Mouse (Mus musculus) myocyte (in vitro differentiated cells): ENCODE measurements around the gene Gcdh.

Experiments used
- MAX ChIP-seq: IDR thresholded peaks from one replicate; pipeline ENCODE4 v1.6.1; 2011; ENCODE audit warnings: low read depth, mild to moderate bottlenecking, control low read depth
- MYOD1 ChIP-seq, 3 experiments: IDR thresholded peaks; one replicate each; pipeline ENCODE4 v1.6.1; 2011; ENCODE audit warnings: control low read depth in 2 of 3, low read depth in 2 of 3, mild to moderate bottlenecking in 2 of 3, moderate library complexity in 1 of 3; ENCODE audit not compliant: insufficient read length in 2 of 3, control insufficient read depth in 1 of 3
- POLR2A ChIP-seq: IDR thresholded peaks from one replicate; pipeline ENCODE4 v1.6.1; 2011; ENCODE audit warnings: low read depth, mild to moderate bottlenecking, control low read depth, moderate library complexity; ENCODE audit not compliant: insufficient read length
- POLR2AphosphoS2 ChIP-seq: IDR thresholded peaks from one replicate; pipeline ENCODE4 v1.6.1; 2011; ENCODE audit warnings: low read depth, control low read depth; ENCODE audit not compliant: insufficient read length
- SRF ChIP-seq: IDR thresholded peaks from one replicate; pipeline ENCODE4 v1.6.1; 2011; ENCODE audit warnings: low read depth; ENCODE audit not compliant: control insufficient read depth, insufficient read length
- TCF12 ChIP-seq: IDR thresholded peaks from one replicate; pipeline ENCODE4 v1.6.1; 2011; ENCODE audit warnings: mild to moderate bottlenecking, control low read depth; ENCODE audit not compliant: poor library complexity, insufficient read depth, severe bottlenecking
- USF1 ChIP-seq: IDR thresholded peaks from one replicate; pipeline ENCODE4 v1.6.1; 2011; ENCODE audit warnings: low read depth, mild to moderate bottlenecking, control low read depth, moderate library complexity

GRCm38 (mm10) chr8:84925557-84925956 is 31.8 kb upstream of the Gcdh start:
- TF ChIP-seq POLR2A = no peak
- no peak for TF ChIP-seq MYOD1 (IDR thresholded peaks at IDR 0.05; ENCODE audit: control insufficient read depth in 1 of 3, insufficient read length in 2 of 3, low read depth in 2 of 3)
- TF ChIP-seq USF1 = no peak
- TF ChIP-seq MAX = no peak
- TF ChIP-seq POLR2AphosphoS2 = no peak
- no peak for TF ChIP-seq SRF
- no peak for TF ChIP-seq TCF12
